Mouse (Mus musculus) ovary, postnatal 14 days (tissue): ENCODE measurements around the gene Gm10842.
"Not testable (repeated sequence)": the region's sequence is repeated elsewhere in the genome, so short reads cannot be mapped to it uniquely, and the experiment has no call there.

ENCODE experiments used
- DNase-seq: peaks from one replicate; pipeline ENCODE4 v3.0.0; 2022; ENCODE audit warnings: low spot score

Gene Gm10842

DNA sequence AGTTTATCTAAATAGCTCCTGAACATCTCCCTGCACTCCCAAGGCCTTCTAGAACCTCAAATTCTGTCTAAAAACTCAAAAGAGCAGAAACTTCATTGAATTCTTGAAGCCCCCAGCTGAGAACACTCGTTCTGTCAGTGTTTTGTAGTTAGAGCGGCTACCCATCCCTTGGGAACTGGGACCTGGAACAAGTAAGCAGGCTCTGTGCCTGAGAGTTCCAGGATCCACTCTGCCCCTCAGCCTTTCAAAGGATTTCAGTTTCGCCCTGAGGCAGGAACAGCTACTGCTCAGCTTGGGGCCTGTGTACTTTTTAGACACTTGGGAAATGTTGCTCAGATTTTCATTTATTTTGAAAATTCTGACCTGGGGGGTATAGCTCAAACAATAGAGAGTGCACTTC is at the start of gene Gm10842:
Gene Gm10842, plus strand, starts transcription at position 301 of the 400 bp plus-strand sequence.
- DNase-seq, result no peak

DNA sequence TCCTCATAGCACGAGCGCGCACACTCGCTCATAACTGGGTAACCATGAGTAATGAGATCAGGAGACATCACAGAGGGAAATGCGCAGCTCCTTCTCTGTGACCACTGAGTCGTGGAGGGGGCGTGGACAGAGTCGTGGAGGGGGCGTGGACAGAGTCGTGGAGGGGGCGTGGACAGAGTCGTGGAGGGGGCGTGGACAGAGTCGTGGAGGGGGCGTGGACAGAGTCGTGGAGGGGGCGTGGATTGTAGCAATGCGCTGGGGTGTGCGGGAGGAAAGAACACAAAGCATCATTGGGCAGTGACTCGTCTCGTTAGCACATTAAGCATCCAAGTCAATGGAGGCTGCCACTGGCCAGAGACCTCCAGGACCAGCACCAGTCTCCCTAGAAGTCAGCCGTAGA is 34.2 kb upstream of the Gm10842 start:
- DNase-seq, result not testable (repeated sequence)

GRCm38 (mm10) chr11:105117814-105118213 is 28.9 kb upstream of the Gm10842 start:
- no peak for DNase-seq

- DNase-seq, result no peak
These were observed 26.1 kb upstream of the Gm10842 start for GRCm38 (mm10) chr11:105120551-105121061.

GRCm38 (mm10) chr11:105121792-105122191 is 24.9 kb upstream of the Gm10842 start:
- not testable (repeated sequence) for DNase-seq

- peak; percentile 46 for DNase-seq
These were observed 22.7 kb upstream of the Gm10842 start for GRCm38 (mm10) chr11:105123986-105124385.

- peak; percentile 69 for DNase-seq
These were observed 20.8 kb upstream of the Gm10842 start, which contains the start of gene Mettl2 for GRCm38 (mm10) chr11:105125735-105126519. TSS of gene Mettl2 (plus strand) at chr11:105126425.

DNA sequence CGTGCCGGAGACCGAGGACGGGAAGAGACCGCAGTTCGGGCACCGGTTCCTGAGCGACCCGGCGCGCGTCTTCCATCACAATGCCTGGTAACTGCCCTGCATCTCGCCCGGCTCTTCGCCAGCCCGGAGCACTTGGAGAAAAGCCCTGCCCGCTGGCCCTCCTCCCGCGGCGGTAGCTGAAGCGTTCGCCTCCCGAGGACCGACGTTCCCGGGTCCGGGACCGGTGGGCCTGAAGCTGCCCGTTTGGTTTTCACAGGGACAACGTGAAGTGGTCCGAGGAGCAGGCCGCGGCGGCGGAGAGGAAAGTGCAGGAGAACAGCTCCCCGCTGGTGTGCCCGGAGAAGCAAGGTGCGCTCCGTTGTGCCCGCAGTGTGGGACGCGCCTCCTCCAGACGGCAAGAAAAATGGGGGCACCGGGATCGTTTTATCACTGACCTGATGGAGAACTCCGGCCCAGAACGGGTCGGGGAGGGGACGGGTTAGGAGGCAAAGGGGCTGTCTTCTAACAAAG is 20.1 kb upstream of the Gm10842 start:
- DNase-seq, result no peak

DNA sequence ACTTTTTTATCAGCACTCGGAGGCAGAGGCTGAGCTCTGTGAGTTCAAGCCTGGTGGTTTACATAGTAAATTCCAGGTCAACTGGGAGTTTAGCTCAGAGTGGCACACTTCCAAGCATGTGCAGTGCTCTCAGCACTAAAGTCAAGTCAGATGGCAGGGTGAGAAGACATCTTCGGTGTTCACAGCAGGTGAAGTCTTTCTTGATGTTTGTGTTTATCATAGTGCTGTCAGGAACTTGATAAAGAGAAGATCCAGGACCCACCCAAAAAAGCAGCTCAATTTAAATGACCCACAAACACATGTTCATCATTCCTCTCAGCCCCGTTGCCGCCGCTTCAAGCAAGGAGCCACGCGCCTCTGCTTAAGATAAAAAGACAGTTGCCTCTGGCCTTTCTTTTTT is 11.0 kb upstream of the Gm10842 start:
- DNase-seq, result no peak

DNA sequence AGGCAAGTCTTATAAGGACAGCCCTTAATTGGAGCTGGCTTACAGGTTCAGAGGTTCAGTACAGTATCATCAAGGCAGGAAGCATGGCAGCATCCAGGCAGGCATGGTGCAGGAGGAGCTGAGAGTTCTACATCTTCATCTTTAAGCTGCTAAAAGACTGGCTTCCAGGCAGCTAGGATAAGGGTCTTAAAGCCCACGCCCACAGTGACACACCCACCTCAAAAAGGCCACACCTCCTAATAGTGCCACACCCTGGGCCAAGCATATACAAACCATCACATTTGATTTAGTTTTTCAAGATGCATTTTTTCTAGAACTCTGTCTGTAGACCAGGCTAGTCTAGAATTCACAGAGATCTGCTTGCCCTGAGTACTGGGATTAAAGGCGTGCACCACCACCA is 9.4 kb upstream of the Gm10842 start:
- DNase-seq, result not testable (repeated sequence)

GRCm38 (mm10) chr11:105140512-105140911 is 6.2 kb upstream of the Gm10842 start:
- DNase-seq, result not testable (repeated sequence)

DNA sequence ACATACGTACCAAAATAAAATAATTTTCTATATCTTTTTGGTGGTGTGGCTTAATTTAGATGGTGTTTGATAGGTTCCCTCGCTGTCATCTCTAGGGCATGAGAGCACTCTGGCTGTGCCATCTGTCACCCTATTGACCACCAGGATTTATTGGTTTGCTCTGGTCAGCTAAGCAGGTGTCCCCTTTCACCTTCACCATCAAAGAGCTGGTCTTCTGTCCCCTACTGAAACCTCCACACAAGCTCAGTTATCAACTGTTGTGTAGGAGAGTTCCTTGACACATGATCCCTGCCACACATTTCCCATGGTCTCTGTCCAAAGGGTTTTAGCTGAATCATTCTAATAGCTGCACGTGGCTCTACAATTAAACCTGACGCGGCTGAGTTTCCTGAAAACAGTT is 5.6 kb upstream of the Gm10842 start:
- no peak for DNase-seq

GRCm38 (mm10) chr11:105143564-105143963 is 3.1 kb upstream of the Gm10842 start:
- no peak for DNase-seq

DNA sequence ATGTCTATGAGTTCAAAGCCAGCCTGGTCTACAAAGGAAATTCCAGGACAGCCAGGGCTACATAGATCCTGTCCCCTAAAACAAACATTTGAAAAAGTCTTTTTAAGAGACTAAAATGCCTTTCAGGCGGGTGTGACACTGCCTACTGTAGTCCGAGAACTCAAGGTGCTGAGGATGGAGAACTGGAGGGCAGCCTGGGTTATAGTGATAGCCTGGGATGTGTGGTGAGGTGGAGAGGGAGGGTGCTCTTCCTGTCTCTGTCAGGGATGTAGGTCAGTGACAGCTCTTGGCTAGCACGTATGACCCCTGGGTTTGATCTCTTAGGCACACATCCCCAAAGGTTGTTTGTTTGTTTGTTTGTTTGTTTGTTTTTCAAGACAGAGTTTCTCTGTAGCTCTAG is 2.6 kb upstream of the Gm10842 start:
- DNase-seq, result no peak

GRCm38 (mm10) chr11:105144508-105145210 is 2.0 kb upstream of the Gm10842 start:
- DNase-seq, result no peak

DNA sequence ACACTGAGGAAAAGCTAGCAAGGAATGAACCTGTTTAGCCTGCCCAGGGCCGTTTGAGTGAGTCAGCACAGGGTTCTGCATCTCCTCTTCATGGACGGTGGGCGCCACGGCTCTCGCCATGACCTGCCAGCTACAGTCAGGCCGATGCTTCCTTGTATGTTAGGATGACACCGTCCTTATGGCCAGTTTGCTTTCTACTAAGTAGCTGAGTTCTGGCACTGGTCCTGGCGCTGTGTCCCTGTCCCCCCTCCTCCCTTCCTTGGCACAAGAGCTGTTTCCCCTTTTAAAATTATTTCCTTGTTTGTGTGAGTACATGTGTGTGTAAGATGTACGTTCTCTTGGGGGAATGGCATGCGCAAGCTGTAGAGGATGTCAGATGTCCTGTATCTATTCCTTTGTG is 1.5 kb upstream of the Gm10842 start:
- no peak for DNase-seq

- DNase-seq, result no peak
These were observed 2.7 kb downstream of the Gm10842 start for GRCm38 (mm10) chr11:105149353-105149752.

DNA sequence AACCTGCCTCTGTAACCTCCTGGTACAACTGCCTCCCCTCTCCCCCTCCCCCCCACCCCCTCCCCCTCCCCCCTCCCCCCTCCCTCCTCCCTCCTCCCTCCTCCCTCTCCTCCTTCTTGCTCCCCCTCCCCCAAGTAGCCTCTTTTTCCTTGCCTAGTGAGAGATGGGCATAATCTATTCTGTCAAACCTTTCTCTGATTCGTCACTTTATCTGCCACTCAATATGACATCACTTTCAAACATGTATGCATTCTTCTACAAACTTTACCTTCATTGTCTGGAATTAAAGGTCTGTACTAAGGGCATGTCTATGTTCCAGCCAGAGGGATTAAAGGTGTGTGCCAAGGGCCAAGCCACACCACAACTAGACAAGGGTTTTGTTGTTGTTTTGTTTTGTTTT is 3.1 kb downstream of the Gm10842 start:
- DNase-seq, result no peak

GRCm38 (mm10) chr11:105150691-105151090 is 4.0 kb downstream of the Gm10842 start:
- DNase-seq, result no peak

GRCm38 (mm10) chr11:105151226-105152016 is 4.7 kb downstream of the Gm10842 start:
- DNase-seq, result no peak

GRCm38 (mm10) chr11:105152017-105152300 is 5.3 kb downstream of the Gm10842 start:
- no peak for DNase-seq

- DNase-seq, result no peak
These were observed 5.7 kb downstream of the Gm10842 start for GRCm38 (mm10) chr11:105152357-105152899.
